Mouse (Mus musculus) forebrain, embryonic 11.5 days (tissue): Measurements from ENCODE around the gene Gm49322. TPM values are rescaled to one million over a fixed set of nuclear protein-coding genes. Genes with fewer than 3 reads are reported as not detected.

ENCODE experiments used
- ATAC-seq: fragments of 200-750 bp; cut with Nextera tagmentation; replicated peaks from 2 replicates; pipeline ENCODE4 v1.8.0; 2017; ENCODE audit warnings: moderate TSS enrichment; ENCODE audit not compliant: low FRiP score
- DNase-seq: peaks from one replicate; pipeline ENCODE4 v3.0.0-alpha.2; 2017; ENCODE audit warnings: low spot score
- H3K27ac ChIP-seq: fragments of 300-500 bp; sonication (generic); 2 replicates; pipeline ENCODE4 v1.5.1; 2014; ENCODE audit warnings: low read depth, low read length
- H3K27me3 ChIP-seq: fragments of 300-500 bp; sonication (generic); 2 replicates; pipeline ENCODE4 v1.6.1; 2014; ENCODE audit warnings: mild to moderate bottlenecking, low read length, mixed read lengths; ENCODE audit not compliant: control insufficient read depth, insufficient read depth
- H3K36me3 ChIP-seq: fragments of 300-500 bp; sonication (generic); 2 replicates; pipeline ENCODE4 v1.6.1; 2014; ENCODE audit warnings: mild to moderate bottlenecking, low read length, moderate library complexity, mixed read lengths; ENCODE audit not compliant: control insufficient read depth, insufficient read depth
- H3K4me1 ChIP-seq: fragments of 300-500 bp; sonication (generic); replicated peaks from 2 replicates; pipeline ENCODE4 v1.6.1; 2014; ENCODE audit warnings: low read length, mixed read lengths; ENCODE audit not compliant: control insufficient read depth, insufficient read depth
- H3K4me2 ChIP-seq: fragments of 300-500 bp; sonication (generic); 2 replicates; pipeline ENCODE4 v1.6.1; 2014; ENCODE audit warnings: low read depth, mild to moderate bottlenecking, low read length, moderate library complexity, mixed read lengths; ENCODE audit not compliant: severe bottlenecking
- H3K4me3 ChIP-seq: fragments of 300-500 bp; sonication (generic); 2 replicates; pipeline ENCODE4 v1.5.1; 2014; ENCODE audit warnings: low read depth, low read length
- H3K9ac ChIP-seq: fragments of 300-500 bp; sonication (generic); 2 replicates; pipeline ENCODE4 v1.6.1; 2014; ENCODE audit warnings: low read length
- H3K9me3 ChIP-seq: fragments of 300-500 bp; sonication (generic); 2 replicates; pipeline ENCODE4 v1.6.1; 2016; ENCODE audit warnings: low read length, mixed read lengths; ENCODE audit not compliant: control insufficient read depth
- WGBS: fragments of 180-500 bp; shearing (Covaris S2); extraction: QIAGEN DNeasy Blood & Tissue Kit; methylation state at CpG from one replicate; pipeline ENCODE4 v1.1.7; 2014; 5-methylcytosine and 5-hydroxymethylcytosine counted together
- microRNA-seq: library from miRNA; unstranded; fragments of <30 nt; microRNA quantifications from one replicate; pipeline ENCODE4, GENCODE M21; 2016; ENCODE audit not compliant: insufficient number of aligned reads
- polyA plus RNA-seq: library from polyadenylated mRNA; unstranded; fragments of >200 nt; fragmentation: Nextera tagmentation; extraction: Ambion mirVana; gene quantifications from 2 replicates; pipeline ENCODE4 v1.2.1, GENCODE M21; 2014

Gene Gm49322
- polyA plus RNA-seq, 1 experiment from 2014 or later = 4.7 TPM

GRCm38 (mm10) chr10:80658841-80659202 lies 53.0 kb downstream of the Gm49322 start:
- no peaks in the 10 kb centered on the region for H3K36me3 ChIP-seq
- H3K9ac ChIP-seq = no peak overlapping the region
- H3K27ac ChIP-seq = peak overlapping the region; percentile 18; the same call in 1 of the 2 replicates
- no peak overlapping the region for H3K4me2 ChIP-seq
- 78% methylated on average over 4 of the region's 4 CpGs for WGBS
- DNase-seq (no peak), ATAC-seq (no peak)
- H3K27me3 ChIP-seq = no peaks in the 10 kb centered on the region
- H3K4me1 ChIP-seq = peaks cover 11% of the 10 kb centered on the region
- H3K4me3 ChIP-seq = no peak overlapping the region
- H3K9me3 ChIP-seq = no peaks in the 10 kb centered on the region

DNA sequence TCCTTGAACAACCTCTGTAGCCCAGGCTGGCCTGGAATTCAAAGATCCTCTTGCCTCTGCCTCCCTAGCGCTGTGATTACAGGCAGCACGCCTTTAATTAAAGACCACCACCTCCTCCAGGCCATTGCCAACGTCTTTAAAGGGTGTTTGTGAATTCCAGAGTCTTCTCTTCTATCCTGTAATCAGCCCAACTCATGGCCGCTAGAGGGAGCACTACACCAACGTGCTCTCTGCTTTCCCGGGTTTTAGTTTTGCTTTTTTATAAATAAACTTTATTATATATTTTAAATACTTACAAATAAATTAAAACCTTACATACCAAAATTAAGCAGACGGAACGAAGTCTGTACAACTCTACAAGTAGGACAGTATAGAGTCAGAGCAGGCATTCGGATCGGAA lies 53.4 kb downstream of the Gm49322 start:
- no peaks in the 10 kb centered on the region for H3K9me3 ChIP-seq
- H3K36me3 ChIP-seq = no peaks in the 10 kb centered on the region
- H3K9ac ChIP-seq = no peak overlapping the region
- no peak overlapping the region for H3K4me3 ChIP-seq
- no peak for ATAC-seq
- H3K4me2 ChIP-seq = peak overlapping the region; percentile 6; the same call in 1 of the 2 replicates
- no peaks in the 10 kb centered on the region for H3K27me3 ChIP-seq
- WGBS = 16% methylated on average over 10 of the region's 10 CpGs
- H3K27ac ChIP-seq = peak overlapping the region; percentile 18; the same call in 1 of the 2 replicates
- DNase-seq = peak; percentile 82
- H3K4me1 ChIP-seq = peaks cover 10% of the 10 kb centered on the region

- DNase-seq = peak; percentile 76
- no peak overlapping the region for H3K9ac ChIP-seq
- no peak overlapping the region for H3K4me2 ChIP-seq
- peaks cover under 1% of the 10 kb centered on the region for H3K36me3 ChIP-seq
- 40% methylated on average over 5 of the region's 5 CpGs for WGBS
- H3K27me3 ChIP-seq = no peaks in the 10 kb centered on the region
- H3K4me3 ChIP-seq = no peak overlapping the region
- no peak for ATAC-seq
- H3K27ac ChIP-seq = no peak overlapping the region
- no peaks in the 10 kb centered on the region for H3K9me3 ChIP-seq
- H3K4me1 ChIP-seq = peaks cover 2% of the 10 kb centered on the region; the same call in 1 of the 2 replicates
Observed at GRCm38 (mm10) chr10:80661149-80661548, 55.3 kb downstream of the Gm49322 start.

GRCm38 (mm10) chr10:80663485-80664196 lies 57.8 kb downstream of the Gm49322 start:
- Histone ChIP-seq H3K9ac (no peak overlapping the region), H3K4me2 (no peak overlapping the region), H3K27me3 (no peaks in the 10 kb centered on the region), H3K27ac (0 out of 2 replicates have a peak overlapping the region, but pooled peaks have one; percentile 12), H3K4me3 (no peak overlapping the region), H3K9me3 (no peaks in the 10 kb centered on the region), H3K4me1 (peaks cover 2% of the 10 kb centered on the region; the same call in 1 of the 2 replicates), H3K36me3 (peaks cover 4% of the 10 kb centered on the region)
- no peak for DNase-seq
- 65% methylated on average over 5 of the region's 5 CpGs for WGBS
- ATAC-seq = no peak

GRCm38 (mm10) chr10:80664197-80665015 lies 58.6 kb downstream of the Gm49322 start:
- DNase-seq (no peak), ATAC-seq (no peak; the same call in 1 of the 2 replicates)
- H3K36me3 ChIP-seq = peaks cover 9% of the 10 kb centered on the region
- H3K4me1 ChIP-seq = peaks cover 2% of the 10 kb centered on the region; the same call in 1 of the 2 replicates
- 57% methylated on average over 16 of the region's 16 CpGs for WGBS
- peak overlapping the region; percentile 2; the same call in 1 of the 2 replicates for H3K27ac ChIP-seq
- no peaks in the 10 kb centered on the region for H3K27me3 ChIP-seq
- H3K9me3 ChIP-seq = no peaks in the 10 kb centered on the region
- H3K4me3 ChIP-seq = no peak overlapping the region
- no peak overlapping the region for H3K4me2 ChIP-seq
- no peak overlapping the region for H3K9ac ChIP-seq

DNA sequence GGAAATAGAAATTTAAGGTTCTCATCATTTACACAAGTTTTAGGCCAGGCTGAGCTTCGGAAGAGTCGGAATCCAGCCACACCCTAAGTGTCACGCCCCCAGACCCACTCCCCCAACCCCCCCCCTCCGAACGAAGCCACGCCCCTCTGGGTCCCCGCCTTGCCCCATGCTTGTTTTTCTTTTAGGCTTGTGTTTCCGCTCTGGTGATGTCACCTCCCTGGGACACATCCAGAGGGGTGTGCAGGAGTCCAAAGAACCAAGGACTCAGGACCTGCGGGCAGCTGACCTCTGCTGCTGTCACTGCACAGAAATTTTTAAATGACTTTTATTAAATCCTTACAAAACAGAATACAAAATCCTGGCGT lies 59.2 kb downstream of the Gm49322 start:
- Histone ChIP-seq H3K36me3 (peaks cover 14% of the 10 kb centered on the region), H3K9me3 (no peaks in the 10 kb centered on the region), H3K4me1 (peaks cover 2% of the 10 kb centered on the region; the same call in 1 of the 2 replicates), H3K27me3 (no peaks in the 10 kb centered on the region), H3K4me2 (no peak overlapping the region), H3K9ac (no peak overlapping the region), H3K4me3 (no peak overlapping the region), H3K27ac (no peak overlapping the region)
- ATAC-seq = no peak; the same call in 1 of the 2 replicates
- no peak for DNase-seq
- WGBS = 20% methylated on average over 10 of the region's 10 CpGs

Small RNA genes lying within 50 kb of the gene (microRNA-seq; reads per million reads assigned to microRNA genes)
- not detected for gene Mir6912

Other genes starting within 250 kb of the Gm49322 start
- 0.36 and 0.87 TPM in 2 replicates for gene Plk5, start 249.6 kb upstream of the Gm49322 start, polyA plus RNA-seq
- gene Mex3d, start 218.4 kb upstream of the Gm49322 start, polyA plus RNA-seq = 13.3 and 15.9 TPM in 2 replicates
- gene Mbd3, start 206.5 kb upstream of the Gm49322 start, polyA plus RNA-seq = 276 and 322 TPM in 2 replicates
- 430 and 504 TPM in 2 replicates for gene Uqcr11, start 199.2 kb upstream of the Gm49322 start, polyA plus RNA-seq
- gene Tcf3, start 172.4 kb upstream of the Gm49322 start, polyA plus RNA-seq = 237 and 256 TPM in 2 replicates
- gene Onecut3, start 111.2 kb upstream of the Gm49322 start, polyA plus RNA-seq = 0.49 and 0.53 TPM in 2 replicates
- 0.35 and 0.59 TPM in 2 replicates for gene Atp8b3, start 66.9 kb upstream of the Gm49322 start, polyA plus RNA-seq
- gene Rexo1, start 44.5 kb upstream of the Gm49322 start, polyA plus RNA-seq = 34.9 and 37.1 TPM in 2 replicates
- gene Klf16, start 28.7 kb upstream of the Gm49322 start, polyA plus RNA-seq = 5.9 and 7.7 TPM in 2 replicates
- gene Abhd17a, start 15.7 kb upstream of the Gm49322 start, polyA plus RNA-seq = 94.6 and 121 TPM in 2 replicates
- gene Scamp4, start 3.1 kb upstream of the Gm49322 start, polyA plus RNA-seq = 67.7 and 78.5 TPM in 2 replicates
- 7.6 and 9.5 TPM in 2 replicates for gene Adat3, start 3.1 kb upstream of the Gm49322 start, polyA plus RNA-seq
- 134 TPM in 2 replicates for gene Csnk1g2, start 16.8 kb downstream of the Gm49322 start, polyA plus RNA-seq
- gene Btbd2, start 51.0 kb downstream of the Gm49322 start, polyA plus RNA-seq = 78.3 and 97.3 TPM in 2 replicates
- gene Mknk2, start 72.1 kb downstream of the Gm49322 start, polyA plus RNA-seq = 85.1 and 87.0 TPM in 2 replicates
- gene Mob3a, start 96.0 kb downstream of the Gm49322 start, polyA plus RNA-seq = 57.9 and 61.1 TPM in 2 replicates
- 4.8 and 7.2 TPM in 2 replicates for gene Izumo4, start 96.2 kb downstream of the Gm49322 start, polyA plus RNA-seq
- 84.2 and 86.3 TPM in 2 replicates for gene Ap3d1, start 136.2 kb downstream of the Gm49322 start, polyA plus RNA-seq
- gene Dot1l, start 149.2 kb downstream of the Gm49322 start, polyA plus RNA-seq = 34.5 and 34.9 TPM in 2 replicates
- gene Sf3a2, start 192.2 kb downstream of the Gm49322 start, polyA plus RNA-seq = 116 and 119 TPM in 2 replicates
- 160 and 163 TPM in 2 replicates for gene Plekhj1, start 192.6 kb downstream of the Gm49322 start, polyA plus RNA-seq
- 0.15 and 0.16 TPM in 2 replicates for gene Amh, start 199.2 kb downstream of the Gm49322 start, polyA plus RNA-seq
- gene Jsrp1, start 207.5 kb downstream of the Gm49322 start, polyA plus RNA-seq = 0.47 and 0.59 TPM in 2 replicates
- gene Oaz1, start 220.6 kb downstream of the Gm49322 start, polyA plus RNA-seq = 1,775 and 1,994 TPM in 2 replicates
- 1.2 and 2.1 TPM in 2 replicates for gene Lingo3, start 238.0 kb downstream of the Gm49322 start, polyA plus RNA-seq
- gene Lsm7, start 249.2 kb downstream of the Gm49322 start, polyA plus RNA-seq = 308 and 322 TPM in 2 replicates
- 37.0 and 39.8 TPM in 2 replicates for gene Sppl2b, start 249.3 kb downstream of the Gm49322 start, polyA plus RNA-seq